Mouse (Mus musculus) lung, adult 2 months (tissue): ENCODE measurements around the gene Litaf.

Experiments
- CTCF ChIP-seq: fragments of 200-500 bp; IDR thresholded peaks from 2 replicates; pipeline ENCODE4 v1.5.1; 2011; ENCODE audit warnings: mild to moderate bottlenecking, low read length, control low read depth; ENCODE audit not compliant: insufficient read depth
- POLR2A ChIP-seq: fragments of 200-500 bp; IDR thresholded peaks from 2 replicates; pipeline ENCODE4 v1.6.1; 2011; ENCODE audit warnings: low read depth, mild to moderate bottlenecking, control low read depth, low read length, borderline replicate concordance; ENCODE audit errors: extremely low read depth

GRCm38 (mm10) chr16:10952881-10953280 lies 113.1 kb downstream of the Litaf start:
- TF ChIP-seq CTCF (no peak), POLR2A (no peak)
